Mouse (Mus musculus): ENCODE measurements at regions not wholly inside any gene's neighbourhood (a gene's known extent, or its start where the extent isn't known, plus 50 kb on each side); places are given as distances from the start of the nearest gene placed in this dataset.

- no peaks in the 10 kb centered on the region for H3K79me3 ChIP-seq (ENCODE audit: low read depth)
- no peaks in the 10 kb centered on the region for H3K27me3 ChIP-seq (ENCODE audit: control insufficient read depth, insufficient read depth, insufficient read length)
- TF ChIP-seq USF1 (IDR thresholded peaks at IDR 0.05; ENCODE audit: low read depth) (no peak), CTCF (IDR thresholded peaks at IDR 0.05; ENCODE audit: control insufficient read depth, insufficient read depth, insufficient read length) (no peak), MYOD1 (IDR thresholded peaks at IDR 0.05; ENCODE audit: control insufficient read depth, insufficient read length, low read depth) (no peak), CEBPB (IDR thresholded peaks at IDR 0.05; ENCODE audit: low read depth) (no peak), MYOG (IDR thresholded peaks at IDR 0.05; ENCODE audit: control insufficient read depth, extremely low read depth, insufficient read length) (no peak), FOSL1 (IDR thresholded peaks at IDR 0.05; ENCODE audit: insufficient read depth, low read length, poor library complexity, severe bottlenecking) (no peak), MAX (IDR thresholded peaks at IDR 0.05) (no peak)
- no peak overlapping the region for H3ac ChIP-seq (ENCODE audit: control insufficient read depth, insufficient read length, low read depth)
- no peaks in the 10 kb centered on the region for H3K79me2 ChIP-seq (ENCODE audit: control insufficient read depth, insufficient read depth)
- no peaks in the 10 kb centered on the region for H3K36me3 ChIP-seq (ENCODE audit: control insufficient read depth, insufficient read depth)
- H3K4me3 ChIP-seq (ENCODE audit: insufficient read depth, poor library complexity, severe bottlenecking), result no peak overlapping the region
Observed at GRCm38 (mm10) chr3:23334216-23334615, 1257.8 kb downstream of the Tbl1xr1 start.

GRCm38 (mm10) chr3:23334958-23335357, 1258.5 kb downstream of the Tbl1xr1 start:
- no peak for TF ChIP-seq MAX (IDR thresholded peaks at IDR 0.05)
- TF ChIP-seq CTCF (IDR thresholded peaks at IDR 0.05; ENCODE audit: control insufficient read depth, insufficient read depth, insufficient read length), result no peak
- no peak for TF ChIP-seq USF1 (IDR thresholded peaks at IDR 0.05; ENCODE audit: low read depth)
- TF ChIP-seq CEBPB (IDR thresholded peaks at IDR 0.05; ENCODE audit: low read depth), result no peak
- no peak for TF ChIP-seq FOSL1 (IDR thresholded peaks at IDR 0.05; ENCODE audit: insufficient read depth, low read length, poor library complexity, severe bottlenecking)
- no peak for TF ChIP-seq MYOD1 (IDR thresholded peaks at IDR 0.05; ENCODE audit: control insufficient read depth, insufficient read length, low read depth)
- TF ChIP-seq MYOG (IDR thresholded peaks at IDR 0.05; ENCODE audit: control insufficient read depth, extremely low read depth, insufficient read length), result no peak
- Histone ChIP-seq H3K79me3 (ENCODE audit: low read depth) (no peaks in the 10 kb centered on the region), H3K27me3 (ENCODE audit: control insufficient read depth, insufficient read depth, insufficient read length) (no peaks in the 10 kb centered on the region), H3K79me2 (ENCODE audit: control insufficient read depth, insufficient read depth) (no peaks in the 10 kb centered on the region), H3K4me3 (ENCODE audit: insufficient read depth, poor library complexity, severe bottlenecking) (no peak overlapping the region), H3ac (ENCODE audit: control insufficient read depth, insufficient read length, low read depth) (no peak overlapping the region), H3K36me3 (ENCODE audit: control insufficient read depth, insufficient read depth) (no peaks in the 10 kb centered on the region)

- Histone ChIP-seq H3K36me3 (ENCODE audit: control insufficient read depth, insufficient read depth) (no peaks in the 10 kb centered on the region), H3K27me3 (ENCODE audit: control insufficient read depth, insufficient read depth, insufficient read length) (no peaks in the 10 kb centered on the region), H3K79me2 (ENCODE audit: control insufficient read depth, insufficient read depth) (no peaks in the 10 kb centered on the region), H3K79me3 (ENCODE audit: low read depth) (no peaks in the 10 kb centered on the region), H3ac (ENCODE audit: control insufficient read depth, insufficient read length, low read depth) (no peak overlapping the region), H3K4me3 (ENCODE audit: insufficient read depth, poor library complexity, severe bottlenecking) (no peak overlapping the region)
- TF ChIP-seq CTCF (IDR thresholded peaks at IDR 0.05; ENCODE audit: control insufficient read depth, insufficient read depth, insufficient read length), result no peak
- no peak for TF ChIP-seq USF1 (IDR thresholded peaks at IDR 0.05; ENCODE audit: low read depth)
- no peak for TF ChIP-seq CEBPB (IDR thresholded peaks at IDR 0.05; ENCODE audit: low read depth)
- TF ChIP-seq FOSL1 (IDR thresholded peaks at IDR 0.05; ENCODE audit: insufficient read depth, low read length, poor library complexity, severe bottlenecking), result no peak
- TF ChIP-seq MAX (IDR thresholded peaks at IDR 0.05), result no peak
- TF ChIP-seq MYOD1 (IDR thresholded peaks at IDR 0.05; ENCODE audit: control insufficient read depth, insufficient read length, low read depth), result no peak
- no peak for TF ChIP-seq MYOG (IDR thresholded peaks at IDR 0.05; ENCODE audit: control insufficient read depth, extremely low read depth, insufficient read length)
Observed at GRCm38 (mm10) chr3:23374341-23374740, 1297.9 kb downstream of the Tbl1xr1 start.

- H3ac ChIP-seq (ENCODE audit: control insufficient read depth, insufficient read length, low read depth), result no peak overlapping the region
- H3K79me3 ChIP-seq (ENCODE audit: low read depth), result no peaks in the 10 kb centered on the region
- no peak overlapping the region for H3K4me3 ChIP-seq (ENCODE audit: insufficient read depth, poor library complexity, severe bottlenecking)
- no peaks in the 10 kb centered on the region for H3K36me3 ChIP-seq (ENCODE audit: control insufficient read depth, insufficient read depth)
- H3K79me2 ChIP-seq (ENCODE audit: control insufficient read depth, insufficient read depth), result no peaks in the 10 kb centered on the region
- TF ChIP-seq CTCF (IDR thresholded peaks at IDR 0.05; ENCODE audit: control insufficient read depth, insufficient read depth, insufficient read length) (no peak), CEBPB (IDR thresholded peaks at IDR 0.05; ENCODE audit: low read depth) (no peak), USF1 (IDR thresholded peaks at IDR 0.05; ENCODE audit: low read depth) (no peak), MYOG (IDR thresholded peaks at IDR 0.05; ENCODE audit: control insufficient read depth, extremely low read depth, insufficient read length) (no peak), FOSL1 (IDR thresholded peaks at IDR 0.05; ENCODE audit: insufficient read depth, low read length, poor library complexity, severe bottlenecking) (no peak), MAX (IDR thresholded peaks at IDR 0.05) (no peak), MYOD1 (IDR thresholded peaks at IDR 0.05; ENCODE audit: control insufficient read depth, insufficient read length, low read depth) (no peak)
- no peaks in the 10 kb centered on the region for H3K27me3 ChIP-seq (ENCODE audit: control insufficient read depth, insufficient read depth, insufficient read length)
Observed at GRCm38 (mm10) chr3:23404877-23405276, 1328.4 kb downstream of the Tbl1xr1 start.

GRCm38 (mm10) chr3:23409431-23409830, 1333.0 kb downstream of the Tbl1xr1 start:
- TF ChIP-seq FOSL1 (IDR thresholded peaks at IDR 0.05; ENCODE audit: insufficient read depth, low read length, poor library complexity, severe bottlenecking), result no peak
- TF ChIP-seq CEBPB (IDR thresholded peaks at IDR 0.05; ENCODE audit: low read depth), result peak; percentile 30
- no peaks in the 10 kb centered on the region for H3K79me3 ChIP-seq (ENCODE audit: low read depth)

GRCm38 (mm10) chr3:23426956-23427355, 1350.5 kb downstream of the Tbl1xr1 start:
- H3ac ChIP-seq (ENCODE audit: control insufficient read depth, insufficient read length, low read depth), result no peak overlapping the region
- no peaks in the 10 kb centered on the region for H3K79me2 ChIP-seq (ENCODE audit: control insufficient read depth, insufficient read depth)
- H3K27me3 ChIP-seq (ENCODE audit: control insufficient read depth, insufficient read depth, insufficient read length), result no peaks in the 10 kb centered on the region
- no peaks in the 10 kb centered on the region for H3K36me3 ChIP-seq (ENCODE audit: control insufficient read depth, insufficient read depth)
- no peaks in the 10 kb centered on the region for H3K79me3 ChIP-seq (ENCODE audit: low read depth)
- H3K4me3 ChIP-seq (ENCODE audit: insufficient read depth, poor library complexity, severe bottlenecking), result no peak overlapping the region
- TF ChIP-seq CTCF (IDR thresholded peaks at IDR 0.05; ENCODE audit: control insufficient read depth, insufficient read depth, insufficient read length), result no peak
- no peak for TF ChIP-seq USF1 (IDR thresholded peaks at IDR 0.05; ENCODE audit: low read depth)
- no peak for TF ChIP-seq MYOD1 (IDR thresholded peaks at IDR 0.05; ENCODE audit: control insufficient read depth, insufficient read length, low read depth)
- no peak for TF ChIP-seq CEBPB (IDR thresholded peaks at IDR 0.05; ENCODE audit: low read depth)
- TF ChIP-seq MYOG (IDR thresholded peaks at IDR 0.05; ENCODE audit: control insufficient read depth, extremely low read depth, insufficient read length), result no peak
- no peak for TF ChIP-seq FOSL1 (IDR thresholded peaks at IDR 0.05; ENCODE audit: insufficient read depth, low read length, poor library complexity, severe bottlenecking)
- no peak for TF ChIP-seq MAX (IDR thresholded peaks at IDR 0.05)

More at GRCm38 (mm10) chr3:23409431-23409830, 1333.0 kb downstream of the Tbl1xr1 start:
- H3ac ChIP-seq (ENCODE audit: control insufficient read depth, insufficient read length, low read depth), result no peak overlapping the region
- H3K27me3 ChIP-seq (ENCODE audit: control insufficient read depth, insufficient read depth, insufficient read length), result no peaks in the 10 kb centered on the region
- no peaks in the 10 kb centered on the region for H3K36me3 ChIP-seq (ENCODE audit: control insufficient read depth, insufficient read depth)
- no peaks in the 10 kb centered on the region for H3K79me2 ChIP-seq (ENCODE audit: control insufficient read depth, insufficient read depth)
- H3K4me3 ChIP-seq (ENCODE audit: insufficient read depth, poor library complexity, severe bottlenecking), result no peak overlapping the region
